Mouse (Mus musculus) G1E (cell line): ENCODE data around the gene B3galnt1. TPM values are rescaled to one million over a fixed set of nuclear protein-coding genes. Genes with fewer than 3 reads are reported as not detected.

Source experiments
- ATAC-seq: 2 replicates; pipeline ENCODE4 v1.8.0; 2016; ENCODE audit warnings: mild to moderate bottlenecking; ENCODE audit not compliant: insufficient number of reproducible peaks, poor library complexity, low FRiP score, severe bottlenecking; ENCODE audit errors: extremely low read depth
- DNase-seq: peaks from one replicate; pipeline ENCODE4 v3.0.0; 2012; ENCODE audit warnings: low spot score
- H3K27me3 ChIP-seq: 2 replicates; pipeline ENCODE4 v1.6.1; 2012; ENCODE audit warnings: mild to moderate bottlenecking, low read length, inconsistent platforms; ENCODE audit not compliant: insufficient read depth
- H3K36me3 ChIP-seq: replicated peaks from 2 replicates; pipeline ENCODE3; 2012; ENCODE audit warnings: mild to moderate bottlenecking, inconsistent platforms
- H3K4me1 ChIP-seq: 2 replicates; pipeline ENCODE4 v1.6.1; 2012; ENCODE audit warnings: low read depth, low read length, inconsistent platforms, mixed read lengths; ENCODE audit not compliant: insufficient read depth
- H3K4me3 ChIP-seq: 2 replicates; pipeline ENCODE4 v1.5.1; 2012; ENCODE audit warnings: low read depth, mild to moderate bottlenecking, inconsistent platforms, low read length, moderate library complexity, mixed read lengths
- H3K9me3 ChIP-seq: replicated peaks from 2 replicates; pipeline ENCODE4 v1.6.1; 2012; ENCODE audit warnings: inconsistent platforms
- CTCF ChIP-seq: IDR thresholded peaks from 2 replicates; pipeline ENCODE4 v1.5.1; 2012; ENCODE audit warnings: low read depth, low read length, inconsistent platforms, mixed read lengths
- GATA1 ChIP-seq: IDR thresholded peaks from 2 replicates; pipeline ENCODE4 v1.6.1; 2012; ENCODE audit warnings: borderline replicate concordance, low read length, inconsistent platforms, mixed read lengths
- GATA2 ChIP-seq: IDR thresholded peaks from 2 replicates; pipeline ENCODE4 v1.6.1; 2012; ENCODE audit warnings: low read depth, low read length, inconsistent platforms, borderline replicate concordance
- POLR2AphosphoS5 ChIP-seq: IDR thresholded peaks from 2 replicates; pipeline ENCODE4 v1.6.1; 2012; ENCODE audit warnings: low read depth, low read length, inconsistent platforms; ENCODE audit not compliant: insufficient replicate concordance
- TAL1 ChIP-seq: conservative IDR thresholded peaks from 2 replicates; pipeline ENCODE4 v1.6.1; 2012; ENCODE audit warnings: low read depth, low read length, inconsistent platforms, mixed read lengths
- polyA plus RNA-seq: library from polyadenylated mRNA; stranded (reverse); fragments of >175 nt; gene quantifications from 2 replicates; pipeline ENCODE4 v1.2.3, GENCODE M21; 2012
- total RNA-seq, 2 experiments: library from RNA; stranded (forward) in 1 of 2; stranded (reverse) in 1 of 2; fragments of 200-1000 nt in 1 of 2; fragments of >200 nt in 1 of 2; fragmentation: Nextera tagmentation in 1 of 2; gene quantifications; 2 replicates each; pipeline ENCODE4 v1.2.3; 2014 to 2017

Gene B3galnt1
- total and polyA plus RNA-seq, 3 experiments, result not detected

GRCm38 (mm10) chr3:69594071-69594470, 4.7 kb downstream of the B3galnt1 start:
- H3K4me1 ChIP-seq, result no peaks in the 10 kb centered on the region
- no peaks in the 10 kb centered on the region for H3K27me3 ChIP-seq
- no peak for TF ChIP-seq CTCF
- TF ChIP-seq TAL1, result no peak
- no peak for TF ChIP-seq GATA2
- TF ChIP-seq POLR2AphosphoS5, result no peak
- no peak for TF ChIP-seq GATA1
- no peaks in the 10 kb centered on the region; the same call in 1 of the 2 replicates for H3K9me3 ChIP-seq
- ATAC-seq, result no peak
- no peaks in the 10 kb centered on the region for H3K36me3 ChIP-seq
- no peak for DNase-seq
- H3K4me3 ChIP-seq, result no peak overlapping the region

GRCm38 (mm10) chr3:69593426-69593825, 5.3 kb downstream of the B3galnt1 start:
- no peaks in the 10 kb centered on the region; the same call in 1 of the 2 replicates for H3K9me3 ChIP-seq
- TF ChIP-seq TAL1, result no peak
- no peak for TF ChIP-seq POLR2AphosphoS5
- no peak for TF ChIP-seq GATA2
- no peak for TF ChIP-seq CTCF
- TF ChIP-seq GATA1, result no peak
- ATAC-seq (no peak), DNase-seq (no peak)
- no peaks in the 10 kb centered on the region for H3K27me3 ChIP-seq
- H3K4me3 ChIP-seq, result no peak overlapping the region
- H3K36me3 ChIP-seq, result no peaks in the 10 kb centered on the region
- H3K4me1 ChIP-seq, result no peaks in the 10 kb centered on the region

- Histone ChIP-seq H3K9me3 (no peaks in the 10 kb centered on the region), H3K27me3 (0 out of 2 replicates have a peak, but pooled peaks cover 3% of the 10 kb centered on the region), H3K36me3 (no peaks in the 10 kb centered on the region), H3K4me3 (no peak overlapping the region), H3K4me1 (no peaks in the 10 kb centered on the region)
- no peak for TF ChIP-seq GATA2
- DNase-seq (no peak), ATAC-seq (no peak)
Observed at GRCm38 (mm10) chr3:69588101-69588760, 10.5 kb downstream of the B3galnt1 start.

- Histone ChIP-seq H3K4me1 (no peaks in the 10 kb centered on the region), H3K27me3 (peaks cover 5% of the 10 kb centered on the region; the same call in 1 of the 2 replicates), H3K4me3 (no peak overlapping the region), H3K36me3 (no peaks in the 10 kb centered on the region), H3K9me3 (no peaks in the 10 kb centered on the region)
- no peak for TF ChIP-seq TAL1
- no peak for TF ChIP-seq POLR2AphosphoS5
- TF ChIP-seq GATA2, result no peak
- TF ChIP-seq GATA1, result no peak
- TF ChIP-seq CTCF, result no peak
- no peak for ATAC-seq
- no peak for DNase-seq
Observed at GRCm38 (mm10) chr3:69583798-69584197, 15.0 kb downstream of the B3galnt1 start.

- no peaks in the 10 kb centered on the region for H3K36me3 ChIP-seq
- DNase-seq (no peak), ATAC-seq (no peak)
- TF ChIP-seq TAL1, result no peak
- peaks cover 2% of the 10 kb centered on the region; the same call in 1 of the 2 replicates for H3K27me3 ChIP-seq
- no peak overlapping the region for H3K4me3 ChIP-seq
- no peaks in the 10 kb centered on the region for H3K4me1 ChIP-seq
- no peaks in the 10 kb centered on the region for H3K9me3 ChIP-seq
Observed at GRCm38 (mm10) chr3:69578791-69579190, 20.0 kb downstream of the B3galnt1 start.

- Histone ChIP-seq H3K4me1 (no peaks in the 10 kb centered on the region), H3K9me3 (no peaks in the 10 kb centered on the region), H3K27me3 (peaks cover 1% of the 10 kb centered on the region; the same call in 1 of the 2 replicates), H3K36me3 (no peaks in the 10 kb centered on the region), H3K4me3 (no peak overlapping the region)
- TF ChIP-seq POLR2AphosphoS5 (no peak), GATA2 (no peak), TAL1 (no peak), CTCF (no peak), GATA1 (no peak)
- DNase-seq, result no peak
- ATAC-seq, result no peak
Observed at GRCm38 (mm10) chr3:69576715-69577114, 22.0 kb downstream of the B3galnt1 start.

GRCm38 (mm10) chr3:69575577-69575976, 23.2 kb downstream of the B3galnt1 start:
- TF ChIP-seq CTCF, result no peak
- no peak for TF ChIP-seq GATA1
- TF ChIP-seq GATA2, result no peak
- TF ChIP-seq POLR2AphosphoS5, result no peak
- TF ChIP-seq TAL1, result no peak
- no peak for DNase-seq
- no peak for ATAC-seq
- Histone ChIP-seq H3K4me1 (no peaks in the 10 kb centered on the region), H3K36me3 (no peaks in the 10 kb centered on the region), H3K9me3 (no peaks in the 10 kb centered on the region), H3K27me3 (no peaks in the 10 kb centered on the region), H3K4me3 (no peak overlapping the region)
